Mouse (Mus musculus) leukemia stem cell, adult 10-12 weeks (primary cell): ENCODE data around the gene Ace2. TPM values are rescaled to one million over a fixed set of nuclear protein-coding genes. Genes with fewer than 3 reads are reported as not detected.

ENCODE experiments used
- polyA plus RNA-seq: library from polyadenylated mRNA; stranded (reverse); fragments of >175 nt; gene quantifications from 2 replicates; pipeline ENCODE4 v1.2.3, GENCODE M21; 2012; ENCODE audit warnings: low replicate concordance

Ace2 gene
- not detected in 2 replicates for polyA plus RNA-seq

GRCm38 (mm10) chrX:164139032-164139431, at the start of gene Ace2:
Gene Ace2 (plus strand): TSS chrX:164139332.

Other genes with a start within 250 kb of the Ace2 start
- gene Ap1s2, start 230.3 kb upstream of the Ace2 start, polyA plus RNA-seq = 3.9 and 4.5 TPM in 2 replicates
- 12.7 and 15.8 TPM in 2 replicates for gene Zrsr2, start 180.7 kb upstream of the Ace2 start, polyA plus RNA-seq
- gene Car5b, start 111.3 kb upstream of the Ace2 start, polyA plus RNA-seq = 0.07 TPM in 1 of 2 replicates, not detected in the other
- 18.5 and 20.9 TPM in 2 replicates for gene Siah1b, start 62.8 kb upstream of the Ace2 start, polyA plus RNA-seq
- not detected in 2 replicates for gene Cltrn, start 50.5 kb upstream of the Ace2 start, polyA plus RNA-seq
- not detected in 2 replicates for gene Bmx, start 118.9 kb downstream of the Ace2 start, polyA plus RNA-seq
- gene Pir, start 130.0 kb downstream of the Ace2 start, polyA plus RNA-seq = 4.5 TPM in 1 of 2 replicates, not detected in the other
- not detected in 2 replicates for gene Vegfd, start 234.0 kb downstream of the Ace2 start, polyA plus RNA-seq